Mouse (Mus musculus): ENCODE results near the gene Lypd3.

- TF ChIP-seq EP300 (IDR thresholded peaks at IDR 0.05; ENCODE audit: insufficient read depth, low read depth, low read length) (no peak), CTCF (IDR thresholded peaks at IDR 0.05) (no peak)
Measured at GRCm38 (mm10) chr7:24591735-24592134, 44.6 kb upstream of the Lypd3 start.

Measured in heart, adult 2 months (tissue).